Mouse (Mus musculus): ENCODE results near the gene Klhl21.

DNA sequence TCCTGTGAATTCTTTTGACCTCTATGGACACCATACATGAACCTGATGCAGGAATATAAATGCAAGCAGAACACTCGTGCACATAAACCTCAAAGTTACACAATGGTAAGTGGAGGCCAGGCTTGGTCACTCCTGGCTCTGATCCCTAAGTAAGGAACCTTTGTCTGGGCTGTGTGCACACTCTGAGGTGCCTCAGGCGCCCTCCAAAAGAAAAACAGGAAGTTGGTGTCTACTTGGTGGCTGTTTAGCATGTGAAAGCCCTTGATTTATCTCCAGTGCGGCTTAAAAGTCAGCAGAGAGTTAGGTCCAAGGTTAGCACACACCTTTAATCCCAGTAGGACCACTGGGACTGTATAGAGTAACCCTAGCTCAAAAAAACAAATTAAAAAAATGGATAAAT lies 9.1 kb upstream of the Klhl21 start:
- TF ChIP-seq POLR2A (IDR thresholded peaks at IDR 0.05; ENCODE audit: low read depth, low read length) (no peak), CTCF (IDR thresholded peaks at IDR 0.05; ENCODE audit: borderline replicate concordance, insufficient read depth, low read length) (no peak)
